Mouse (Mus musculus) intestine, embryonic 16.5 days (tissue): ENCODE data around the gene Scd2. TPM values are rescaled to one million over a fixed set of nuclear protein-coding genes. Genes with fewer than 3 reads are reported as not detected.
A peak's percentile ranks its signal among the peaks of the same experiment; 100 is the strongest.

Source experiments
- ATAC-seq: fragments of 200-750 bp; cut with Nextera tagmentation; 2 replicates; pipeline ENCODE4 v1.8.0; 2017; ENCODE audit warnings: moderate TSS enrichment, moderate library complexity
- H3K27ac ChIP-seq: fragments of 300-500 bp; sonication (generic); 2 replicates; pipeline ENCODE4 v1.5.1; 2014; ENCODE audit warnings: mild to moderate bottlenecking, low read length
- H3K27me3 ChIP-seq: fragments of 300-500 bp; sonication (generic); replicated peaks from 2 replicates; pipeline ENCODE4 v1.6.1; 2014; ENCODE audit warnings: low read length, control low read depth, mixed read lengths; ENCODE audit not compliant: control insufficient read depth, insufficient read depth
- H3K36me3 ChIP-seq: fragments of 300-500 bp; sonication (generic); 2 replicates; pipeline ENCODE4 v1.6.1; 2014; ENCODE audit warnings: low read length, control low read depth; ENCODE audit not compliant: control insufficient read depth, insufficient read depth
- H3K4me1 ChIP-seq: fragments of 300-500 bp; sonication (generic); 2 replicates; pipeline ENCODE4 v1.6.1; 2014; ENCODE audit warnings: low read length, control low read depth, mixed read lengths; ENCODE audit not compliant: control insufficient read depth, insufficient read depth
- H3K4me2 ChIP-seq: fragments of 300-500 bp; sonication (generic); 2 replicates; pipeline ENCODE4 v1.6.1; 2014; ENCODE audit warnings: low read depth, low read length, control low read depth
- H3K4me3 ChIP-seq: fragments of 300-500 bp; sonication (generic); 2 replicates; pipeline ENCODE4 v1.5.1; 2014; ENCODE audit warnings: mild to moderate bottlenecking, low read length
- H3K9ac ChIP-seq: fragments of 300-500 bp; sonication (generic); 2 replicates; pipeline ENCODE4 v1.6.1; 2014; ENCODE audit warnings: low read depth, low read length
- H3K9me3 ChIP-seq: fragments of 300-500 bp; sonication (generic); 2 replicates; pipeline ENCODE4 v1.6.1; 2016; ENCODE audit warnings: low read length, control low read depth; ENCODE audit not compliant: control insufficient read depth
- WGBS: fragments of 180-500 bp; shearing (Covaris S2); extraction: QIAGEN DNeasy Blood & Tissue Kit; methylation state at CpG from one replicate; pipeline ENCODE4 v1.1.7; 2014; 5-methylcytosine and 5-hydroxymethylcytosine counted together
- polyA plus RNA-seq: library from polyadenylated mRNA; unstranded; fragments of >200 nt; fragmentation: Nextera tagmentation; extraction: Ambion mirVana; gene quantifications from 2 replicates; pipeline ENCODE4 v1.2.1, GENCODE M21; 2015

Scd2 gene
- polyA plus RNA-seq, 1 experiment from 2014 or later, result 452 TPM

- no peaks in the 10 kb centered on the region for H3K36me3 ChIP-seq
- H3K27ac ChIP-seq, result no peak overlapping the region
- H3K9ac ChIP-seq, result no peak overlapping the region
- no peaks in the 10 kb centered on the region for H3K27me3 ChIP-seq
- H3K4me3 ChIP-seq, result no peak overlapping the region
- 42% methylated on average over 4 of the region's 4 CpGs for WGBS
- no peak for ATAC-seq
- no peaks in the 10 kb centered on the region for H3K9me3 ChIP-seq
- H3K4me2 ChIP-seq, result no peak overlapping the region
- peaks cover 14% of the 10 kb centered on the region for H3K4me1 ChIP-seq
Measured at GRCm38 (mm10) chr19:44312007-44312360, 18.5 kb downstream of the Scd2 start.

GRCm38 (mm10) chr19:44313066-44313465 lies 19.6 kb downstream of the Scd2 start:
- Histone ChIP-seq H3K9me3 (no peaks in the 10 kb centered on the region), H3K9ac (no peak overlapping the region), H3K4me3 (no peak overlapping the region), H3K27me3 (no peaks in the 10 kb centered on the region), H3K4me1 (peaks cover 14% of the 10 kb centered on the region), H3K36me3 (no peaks in the 10 kb centered on the region), H3K27ac (no peak overlapping the region), H3K4me2 (no peak overlapping the region)
- ATAC-seq, result no peak
- 74% methylated on average over 3 of the region's 3 CpGs for WGBS

GRCm38 (mm10) chr19:44314327-44314759 lies 20.9 kb downstream of the Scd2 start:
- Histone ChIP-seq H3K9me3 (no peaks in the 10 kb centered on the region), H3K4me3 (peak overlapping the region; percentile 61), H3K27me3 (no peaks in the 10 kb centered on the region), H3K27ac (peak overlapping the region; percentile 78), H3K9ac (peak overlapping the region; percentile 67), H3K4me2 (peak overlapping the region; percentile 82), H3K4me1 (peaks cover 14% of the 10 kb centered on the region), H3K36me3 (no peaks in the 10 kb centered on the region)
- under 1% methylated on average over 18 of the region's 18 CpGs for WGBS
- ATAC-seq, result peak; percentile 95

GRCm38 (mm10) chr19:44314871-44315414 lies 21.5 kb downstream of the Scd2 start:
- Histone ChIP-seq H3K27ac (peak overlapping the region; percentile 78), H3K4me3 (peak overlapping the region; percentile 61), H3K9ac (peak overlapping the region; percentile 67), H3K9me3 (no peaks in the 10 kb centered on the region), H3K4me1 (peaks cover 14% of the 10 kb centered on the region), H3K27me3 (no peaks in the 10 kb centered on the region), H3K36me3 (no peaks in the 10 kb centered on the region), H3K4me2 (peak overlapping the region; percentile 82)
- peak; percentile 79 for ATAC-seq
- WGBS, result 2% methylated on average over 11 of the region's 11 CpGs

- Histone ChIP-seq H3K4me1 (peaks cover 13% of the 10 kb centered on the region), H3K4me3 (no peak overlapping the region), H3K9ac (no peak overlapping the region), H3K36me3 (no peaks in the 10 kb centered on the region), H3K4me2 (no peak overlapping the region), H3K27ac (no peak overlapping the region), H3K9me3 (no peaks in the 10 kb centered on the region), H3K27me3 (no peaks in the 10 kb centered on the region)
- WGBS, result 59% methylated on average over 5 of the region's 5 CpGs
- no peak for ATAC-seq
Measured at GRCm38 (mm10) chr19:44316752-44317315, 23.4 kb downstream of the Scd2 start.

GRCm38 (mm10) chr19:44317391-44317790 lies 23.9 kb downstream of the Scd2 start:
- Histone ChIP-seq H3K36me3 (no peaks in the 10 kb centered on the region), H3K4me2 (no peak overlapping the region), H3K27me3 (no peaks in the 10 kb centered on the region), H3K9me3 (no peaks in the 10 kb centered on the region), H3K4me3 (no peak overlapping the region), H3K4me1 (peaks cover 11% of the 10 kb centered on the region), H3K9ac (no peak overlapping the region), H3K27ac (no peak overlapping the region)
- WGBS, result 81% methylated on average over 5 of the region's 5 CpGs
- ATAC-seq, result no peak

GRCm38 (mm10) chr19:44318545-44318944 lies 25.1 kb downstream of the Scd2 start:
- H3K4me1 ChIP-seq, result peaks cover 11% of the 10 kb centered on the region
- no peak overlapping the region for H3K27ac ChIP-seq
- no peak for ATAC-seq
- no peak overlapping the region for H3K9ac ChIP-seq
- H3K4me3 ChIP-seq, result no peak overlapping the region
- H3K4me2 ChIP-seq, result no peak overlapping the region
- no peaks in the 10 kb centered on the region for H3K9me3 ChIP-seq
- H3K36me3 ChIP-seq, result no peaks in the 10 kb centered on the region
- no peaks in the 10 kb centered on the region for H3K27me3 ChIP-seq

- 85% methylated on average over 3 of the region's 3 CpGs for WGBS
- no peak for ATAC-seq
Measured at GRCm38 (mm10) chr19:44320316-44320715, 26.8 kb downstream of the Scd2 start.

GRCm38 (mm10) chr19:44321201-44321600 lies 27.7 kb downstream of the Scd2 start:
- ATAC-seq, result no peak
- Histone ChIP-seq H3K4me1 (no peaks in the 10 kb centered on the region), H3K9me3 (no peaks in the 10 kb centered on the region), H3K9ac (no peak overlapping the region), H3K4me3 (no peak overlapping the region), H3K4me2 (no peak overlapping the region), H3K27me3 (no peaks in the 10 kb centered on the region), H3K36me3 (no peaks in the 10 kb centered on the region), H3K27ac (no peak overlapping the region)
- 70% methylated on average over 4 of the region's 4 CpGs for WGBS

More at GRCm38 (mm10) chr19:44320316-44320715, 26.8 kb downstream of the Scd2 start:
- no peak overlapping the region for H3K4me2 ChIP-seq
- no peak overlapping the region for H3K4me3 ChIP-seq
- H3K36me3 ChIP-seq, result no peaks in the 10 kb centered on the region
- H3K9me3 ChIP-seq, result no peaks in the 10 kb centered on the region
- H3K9ac ChIP-seq, result no peak overlapping the region
- no peak overlapping the region for H3K27ac ChIP-seq
- H3K4me1 ChIP-seq, result peaks cover under 1% of the 10 kb centered on the region
- no peaks in the 10 kb centered on the region for H3K27me3 ChIP-seq

GRCm38 (mm10) chr19:44321631-44322030 lies 28.2 kb downstream of the Scd2 start:
- Histone ChIP-seq H3K27me3 (no peaks in the 10 kb centered on the region), H3K27ac (no peak overlapping the region), H3K4me3 (no peak overlapping the region), H3K36me3 (no peaks in the 10 kb centered on the region), H3K9me3 (no peaks in the 10 kb centered on the region), H3K4me1 (no peaks in the 10 kb centered on the region), H3K9ac (no peak overlapping the region), H3K4me2 (no peak overlapping the region)
- peak; percentile 40; the same call in 1 of the 2 replicates for ATAC-seq
- WGBS, result 61% methylated on average over 2 of the region's 2 CpGs
